Mouse (Mus musculus) erythroblast, embryonic 14.5 days (primary cell): ENCODE results near the gene Bicra.

Source experiments
- GATA1 ChIP-seq: IDR thresholded peaks from 2 replicates; pipeline ENCODE4 v1.6.1; 2012; ENCODE audit warnings: low read length, inconsistent platforms, mixed read lengths
- TAL1 ChIP-seq: IDR thresholded peaks from 3 replicates; pipeline ENCODE4 v1.6.1; 2012; ENCODE audit warnings: low read length, inconsistent platforms, mixed read lengths

DNA sequence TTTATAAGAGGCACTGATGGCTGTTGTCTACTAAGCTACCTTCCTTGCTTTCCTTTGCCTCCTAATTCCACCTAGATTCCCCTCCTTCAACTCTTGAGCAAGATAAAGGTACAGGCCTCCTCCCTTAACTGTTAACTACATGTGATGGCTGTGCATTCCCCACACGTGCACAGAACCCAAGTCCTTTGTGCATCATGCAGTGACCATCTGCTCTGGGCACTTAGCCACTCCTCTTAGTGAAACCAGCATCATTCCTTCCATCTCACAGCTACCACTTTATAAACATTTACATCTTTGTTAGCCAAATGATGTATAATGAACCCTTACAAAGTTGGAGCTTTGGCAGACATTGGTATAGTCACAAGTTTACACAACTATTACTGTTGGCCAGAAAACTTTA lies 32.2 kb upstream of the Bicra start:
- TF ChIP-seq GATA1 (no peak), TAL1 (no peak)
